Mouse (Mus musculus) testis, adult 2 months (tissue): ENCODE data around the gene Nvl. TPM values are rescaled to one million over a fixed set of nuclear protein-coding genes. Genes with fewer than 3 reads are reported as not detected.

Experiments used
- H3K27ac ChIP-seq: fragments of 200-500 bp; 2 replicates; pipeline ENCODE4 v1.5.1; 2012; ENCODE audit warnings: low read depth, low read length; ENCODE audit not compliant: control insufficient read depth, insufficient read depth
- H3K27me3 ChIP-seq: fragments of 200-500 bp; 2 replicates; pipeline ENCODE4 v1.6.1; 2012; ENCODE audit warnings: mild to moderate bottlenecking, low read length, moderate library complexity; ENCODE audit not compliant: control insufficient read depth, insufficient read depth
- H3K36me3 ChIP-seq: fragments of 200-500 bp; 2 replicates; pipeline ENCODE4 v1.6.1; 2012; ENCODE audit warnings: mild to moderate bottlenecking, low read length; ENCODE audit not compliant: control insufficient read depth, insufficient read depth
- H3K4me1 ChIP-seq: fragments of 200-500 bp; 2 replicates; pipeline ENCODE4 v1.6.1; 2012; ENCODE audit warnings: low read length; ENCODE audit not compliant: control insufficient read depth, insufficient read depth
- H3K4me3 ChIP-seq: fragments of 200-500 bp; 2 replicates; pipeline ENCODE4 v1.5.1; 2012; ENCODE audit warnings: low read depth, mild to moderate bottlenecking, low read length, moderate library complexity, mixed read lengths; ENCODE audit not compliant: control insufficient read depth
- CTCF ChIP-seq: fragments of 200-500 bp; IDR thresholded peaks from 2 replicates; pipeline ENCODE4 v1.5.1; 2012; ENCODE audit warnings: low read depth, mild to moderate bottlenecking, inconsistent platforms, low read length, moderate library complexity; ENCODE audit not compliant: control insufficient read depth, insufficient read depth, insufficient replicate concordance
- POLR2A ChIP-seq: fragments of 200-500 bp; IDR thresholded peaks from 2 replicates; pipeline ENCODE4 v1.6.1; 2012; ENCODE audit warnings: low read depth, mild to moderate bottlenecking, inconsistent platforms, low read length, moderate library complexity; ENCODE audit not compliant: control insufficient read depth
- polyA plus RNA-seq: library from polyadenylated mRNA; depleted of rRNA; stranded (reverse); fragments of >200 nt; gene quantifications from 2 replicates; pipeline ENCODE4 v1.2.3, GENCODE M21; 2012; rRNA removed

The Nvl gene
- polyA plus RNA-seq = 5.2 and 6.2 TPM in 2 replicates

DNA sequence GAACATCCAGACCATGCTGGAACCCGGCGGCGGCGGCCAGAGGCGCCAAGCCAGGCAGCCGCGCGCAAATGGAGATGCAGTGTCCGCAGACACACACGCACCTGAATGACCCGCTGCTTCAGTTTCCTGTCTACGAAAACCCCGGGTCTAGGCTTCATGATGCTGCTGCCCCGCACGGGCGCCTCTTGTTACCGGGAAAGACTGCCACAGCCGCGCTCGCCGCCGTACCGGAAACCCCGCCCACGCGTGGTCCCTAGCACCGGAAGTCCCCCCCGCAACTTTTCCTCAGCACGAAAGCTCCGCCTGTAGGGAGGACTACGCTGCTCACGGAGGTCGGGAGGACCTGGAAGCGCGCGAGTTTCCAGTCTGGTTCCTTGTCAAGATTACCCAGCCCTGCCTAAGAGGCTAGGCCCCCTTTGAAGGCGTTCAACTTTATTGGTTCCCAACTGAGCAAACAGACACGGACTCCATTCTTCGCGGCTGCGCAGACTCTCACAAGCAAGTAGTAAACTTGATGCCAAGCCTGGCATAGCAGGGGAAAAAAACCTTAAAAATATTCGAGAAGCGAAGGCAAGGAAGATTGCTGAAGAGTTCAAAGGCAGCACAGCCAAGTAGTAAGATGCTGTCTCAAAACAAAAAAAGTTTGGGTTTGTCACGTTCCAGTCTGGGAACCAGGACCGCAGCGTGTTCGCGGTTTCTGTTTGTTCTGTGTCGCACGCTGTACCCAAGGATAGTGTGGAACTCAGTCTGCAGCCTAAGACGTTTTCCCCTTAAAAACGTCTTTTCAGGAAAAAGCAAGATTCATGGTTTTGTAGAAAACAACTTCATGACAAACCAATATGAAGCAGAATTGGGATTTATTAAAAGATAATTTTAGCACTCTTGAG lies at the start of gene Nvl, which contains the start of gene Cnih4:
Gene Nvl, minus strand, starts transcription at position 255 of the 887 bp plus-strand sequence.
Gene Cnih4, plus strand, starts transcription at position 744 of the 887 bp plus-strand sequence.
- H3K4me1 ChIP-seq = no peaks in the 10 kb centered on the region
- peak within 1 kb of the TSS; percentile 83 for H3K27ac ChIP-seq
- TF ChIP-seq POLR2A (peak; percentile 39), CTCF (no peak)
- peak within 1 kb of the TSS; percentile 90 for H3K4me3 ChIP-seq
- no peaks in the 10 kb centered on the region for H3K36me3 ChIP-seq
- H3K27me3 ChIP-seq = no peaks in the 10 kb centered on the region

DNA sequence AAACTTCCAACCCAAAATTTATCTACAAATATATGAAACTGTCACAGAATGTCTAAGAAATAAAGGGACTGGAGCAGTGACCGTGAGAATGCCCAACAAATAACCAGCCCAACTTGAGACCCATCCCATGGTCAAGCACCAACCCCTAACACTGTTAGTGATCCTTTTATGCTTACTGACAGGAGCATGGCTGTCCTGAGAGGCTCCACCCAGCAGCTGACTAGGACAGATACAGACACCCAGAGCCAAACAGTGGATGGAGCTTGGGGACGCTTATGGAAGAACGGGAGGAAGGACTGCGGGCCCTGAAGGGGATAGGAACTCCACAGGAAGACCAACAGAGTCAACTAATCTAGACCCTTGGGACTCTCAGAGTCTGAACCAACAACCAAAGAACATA lies 44.9 kb upstream of the Nvl start:
- H3K36me3 ChIP-seq = peaks cover 3% of the 10 kb centered on the region; the same call in 1 of the 2 replicates
- no peak overlapping the region for H3K27ac ChIP-seq
- H3K27me3 ChIP-seq = no peaks in the 10 kb centered on the region
- no peaks in the 10 kb centered on the region for H3K4me1 ChIP-seq
- TF ChIP-seq POLR2A = no peak
- TF ChIP-seq CTCF = no peak
- H3K4me3 ChIP-seq = no peak overlapping the region

DNA sequence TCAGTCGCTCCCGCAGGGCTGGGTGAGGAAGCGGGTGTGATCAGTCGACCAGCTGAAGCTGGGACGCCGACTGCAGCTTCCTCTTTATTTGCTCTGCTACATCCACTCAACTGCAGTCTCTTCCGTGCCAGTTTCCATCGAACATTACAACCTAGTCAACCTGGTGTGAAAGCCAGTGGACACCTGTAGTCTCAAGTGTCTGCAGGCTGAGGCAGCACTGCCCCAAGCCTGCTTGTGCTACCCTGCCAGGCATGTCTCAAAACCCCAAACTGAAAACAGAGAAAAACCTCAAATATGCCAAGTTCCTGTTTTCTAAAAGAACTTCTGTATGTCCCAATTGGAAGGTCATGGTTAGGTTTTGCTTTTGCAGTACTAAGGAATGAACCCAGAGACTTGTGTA lies 26.2 kb upstream of the Nvl start:
- Histone ChIP-seq H3K27me3 (no peaks in the 10 kb centered on the region), H3K4me1 (no peaks in the 10 kb centered on the region)

DNA sequence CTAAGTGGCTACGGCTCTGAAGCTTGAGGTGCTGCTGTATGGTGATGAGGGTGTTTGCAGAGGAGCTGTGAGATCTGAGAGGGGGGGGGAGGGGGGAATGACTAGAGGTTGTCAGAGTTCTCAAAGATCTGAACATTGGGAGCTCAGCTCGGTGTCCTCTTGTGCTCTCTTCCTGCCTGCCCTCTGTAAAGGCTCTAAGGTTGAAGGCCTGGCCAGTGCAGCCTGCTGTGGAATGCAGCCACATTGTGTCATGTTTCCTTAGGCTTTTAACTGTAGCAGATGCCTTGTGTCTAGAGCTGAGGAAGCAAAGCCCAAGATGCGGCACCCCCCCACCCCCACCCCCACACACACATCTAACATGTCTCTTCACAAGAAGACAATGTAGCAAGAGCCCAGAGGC lies 24.4 kb upstream of the Nvl start:
- H3K4me3 ChIP-seq = no peak overlapping the region
- no peaks in the 10 kb centered on the region for H3K27me3 ChIP-seq
- H3K27ac ChIP-seq = no peak overlapping the region
- no peaks in the 10 kb centered on the region for H3K4me1 ChIP-seq
- H3K36me3 ChIP-seq = no peaks in the 10 kb centered on the region; the same call in 1 of the 2 replicates
- no peak for TF ChIP-seq POLR2A
- TF ChIP-seq CTCF = no peak

More for the DNA sequence above, 26.2 kb upstream of the Nvl start:
- Histone ChIP-seq H3K4me3 (no peak overlapping the region), H3K27ac (no peak overlapping the region), H3K36me3 (no peaks in the 10 kb centered on the region; the same call in none of the 2 replicates)
- TF ChIP-seq CTCF (no peak), POLR2A (no peak)

DNA sequence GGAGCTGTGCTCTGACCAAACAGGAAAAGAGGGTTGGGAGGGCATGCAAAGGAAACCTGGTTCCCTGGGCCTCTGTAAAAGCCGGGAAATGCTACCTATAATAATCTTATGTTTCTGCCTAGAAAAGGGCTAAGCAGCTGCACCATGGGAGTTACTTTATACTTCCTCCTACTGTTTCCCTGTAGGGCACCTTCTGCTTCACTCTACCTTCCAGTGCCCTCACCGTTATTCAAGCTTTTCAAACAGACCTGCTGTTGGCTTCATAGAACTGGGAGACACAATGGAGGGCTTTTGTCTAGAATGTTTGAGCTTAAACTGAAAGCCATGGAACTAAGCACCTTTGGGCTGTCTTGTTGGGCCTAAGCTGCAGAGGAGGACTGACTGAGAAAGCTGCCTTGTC lies 23.8 kb upstream of the Nvl start:
- no peak for TF ChIP-seq CTCF
- no peak for TF ChIP-seq POLR2A
- H3K4me3 ChIP-seq = no peak overlapping the region
- no peaks in the 10 kb centered on the region for H3K4me1 ChIP-seq
- no peak overlapping the region for H3K27ac ChIP-seq
- H3K27me3 ChIP-seq = no peaks in the 10 kb centered on the region
- H3K36me3 ChIP-seq = no peaks in the 10 kb centered on the region; the same call in 1 of the 2 replicates

DNA sequence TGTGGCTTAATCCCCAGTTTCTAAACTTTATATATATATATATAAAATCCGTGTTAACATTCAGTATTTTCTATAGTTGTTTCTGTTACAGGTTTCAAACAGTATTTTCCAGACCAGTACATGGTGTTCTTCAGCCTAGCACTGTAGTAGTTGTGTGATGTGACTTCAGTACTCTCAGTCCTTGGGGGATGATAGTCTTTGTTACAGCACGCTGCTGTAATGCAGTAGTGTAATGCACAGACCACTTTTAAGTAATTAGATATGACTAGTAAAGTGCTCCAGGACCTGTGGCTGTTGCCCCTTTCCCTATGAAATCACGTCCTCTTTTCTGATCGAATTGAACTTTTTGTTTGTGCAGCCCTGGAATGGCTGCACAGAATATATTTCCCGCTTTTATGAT lies 7.5 kb upstream of the Nvl start:
- H3K27ac ChIP-seq = no peak overlapping the region
- H3K4me1 ChIP-seq = peaks cover 2% of the 10 kb centered on the region; the same call in 1 of the 2 replicates
- no peak for TF ChIP-seq CTCF
- TF ChIP-seq POLR2A = no peak
- H3K4me3 ChIP-seq = peak overlapping the region; percentile 98; the same call in 1 of the 2 replicates
- no peaks in the 10 kb centered on the region for H3K36me3 ChIP-seq
- H3K27me3 ChIP-seq = no peaks in the 10 kb centered on the region

DNA sequence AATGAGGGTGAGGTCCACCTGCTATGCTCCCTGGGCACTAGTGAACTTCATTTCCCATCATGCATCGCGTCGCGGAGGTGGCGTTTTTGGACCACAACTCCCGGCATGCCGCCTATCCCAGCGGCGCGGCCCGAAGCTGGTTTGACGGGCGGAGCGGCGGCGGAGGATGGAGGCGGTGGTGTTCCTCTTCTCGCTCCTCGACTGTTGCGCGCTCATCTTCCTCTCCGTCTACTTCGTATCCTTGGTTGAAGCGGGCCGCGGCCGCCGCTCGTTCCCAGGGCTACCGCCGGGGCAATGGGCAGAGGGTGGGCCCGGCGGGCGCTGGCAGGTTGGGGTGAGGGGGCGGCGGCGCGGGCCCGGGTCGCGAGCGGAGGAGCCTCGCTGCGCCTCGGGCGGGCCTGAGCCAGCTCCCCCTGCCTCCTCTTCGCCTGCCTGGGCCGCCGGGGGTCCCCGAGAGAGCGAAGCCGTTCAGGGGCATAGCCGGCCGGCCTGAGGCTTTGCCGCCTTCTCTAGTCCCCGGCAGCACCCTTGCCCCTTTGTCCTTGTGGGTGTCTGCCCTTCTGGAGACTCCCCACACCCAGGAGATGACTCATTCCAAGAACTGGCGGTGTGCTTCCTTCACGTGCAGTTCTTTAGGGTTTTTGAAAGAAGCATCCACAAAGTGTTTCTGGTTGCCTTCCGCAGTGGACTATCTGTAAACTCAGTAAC lies 7.0 kb upstream of the Nvl start:
- Histone ChIP-seq H3K27me3 (no peaks in the 10 kb centered on the region), H3K4me3 (peak overlapping the region; percentile 98), H3K4me1 (peaks cover 2% of the 10 kb centered on the region; the same call in 1 of the 2 replicates), H3K27ac (peak overlapping the region; percentile 91), H3K36me3 (no peaks in the 10 kb centered on the region)
- TF ChIP-seq CTCF (0 out of 2 replicates have a peak, but pooled peaks have one; percentile 7), POLR2A (peak; percentile 86)
